Mouse (Mus musculus) cerebellum, adult 11-12 months (tissue): ENCODE results near the gene Gm19965.

Experiments
- DNase-seq: peaks from one replicate; pipeline ENCODE4 v3.0.0; 2022

Gene Gm19965

GRCm38 (mm10) chr1:116802683-116803082, at the start of gene Gm19965:
Gene Gm19965 (plus strand): TSS chr1:116802983.
- DNase-seq, result no peak

GRCm38 (mm10) chr1:116782471-116782989, 20.3 kb upstream of the Gm19965 start:
- no peak for DNase-seq
